Mouse (Mus musculus) neural tube, embryonic 14.5 days (tissue): Measurements from ENCODE around the gene Nobox. TPM values are rescaled to one million over a fixed set of nuclear protein-coding genes. Genes with fewer than 3 reads are reported as not detected.

Source experiments
- ATAC-seq: fragments of 200-750 bp; cut with Nextera tagmentation; 2 replicates; pipeline ENCODE4 v1.8.0; 2017; ENCODE audit warnings: low read depth, mild to moderate bottlenecking, moderate TSS enrichment, moderate library complexity
- H3K27ac ChIP-seq: fragments of 300-500 bp; sonication (generic); 2 replicates; pipeline ENCODE4 v1.5.1; 2014; ENCODE audit warnings: low read depth, mild to moderate bottlenecking, control low read depth, low read length, moderate library complexity, mixed read lengths
- H3K27me3 ChIP-seq: fragments of 300-500 bp; sonication (generic); 2 replicates; pipeline ENCODE4 v1.6.1; 2014; ENCODE audit warnings: low read length; ENCODE audit not compliant: control insufficient read depth, insufficient read depth
- H3K36me3 ChIP-seq: fragments of 300-500 bp; sonication (generic); 2 replicates; pipeline ENCODE4 v1.6.1; 2014; ENCODE audit warnings: low read length, mixed read lengths; ENCODE audit not compliant: control insufficient read depth, insufficient read depth
- H3K4me1 ChIP-seq: fragments of 300-500 bp; sonication (generic); 2 replicates; pipeline ENCODE4 v1.6.1; 2014; ENCODE audit warnings: low read length; ENCODE audit not compliant: control insufficient read depth, insufficient read depth
- H3K4me2 ChIP-seq: fragments of 300-500 bp; sonication (generic); 2 replicates; pipeline ENCODE4 v1.6.1; 2014; ENCODE audit warnings: mild to moderate bottlenecking, low read depth, low read length, control low read depth
- H3K4me3 ChIP-seq: fragments of 300-500 bp; sonication (generic); 2 replicates; pipeline ENCODE4 v1.5.1; 2014; ENCODE audit warnings: low read depth, low read length, control low read depth, mixed read lengths
- H3K9ac ChIP-seq: fragments of 300-500 bp; sonication (generic); replicated peaks from 2 replicates; pipeline ENCODE4 v1.6.1; 2014; ENCODE audit warnings: low read depth, mild to moderate bottlenecking, control low read depth, low read length, mixed read lengths
- H3K9me3 ChIP-seq: fragments of 300-500 bp; sonication (generic); 2 replicates; pipeline ENCODE4 v1.6.1; 2016; ENCODE audit warnings: low read length; ENCODE audit not compliant: control insufficient read depth
- WGBS: fragments of 180-500 bp; shearing (Covaris S2); extraction: QIAGEN DNeasy Blood & Tissue Kit; methylation state at CpG from one replicate; pipeline ENCODE4 v1.1.7; 2014; 5-methylcytosine and 5-hydroxymethylcytosine counted together
- polyA plus RNA-seq: library from polyadenylated mRNA; unstranded; fragments of >200 nt; fragmentation: Nextera tagmentation; extraction: Ambion mirVana; gene quantifications from 2 replicates; pipeline ENCODE4 v1.2.1, GENCODE M21; 2014

Nobox gene
- polyA plus RNA-seq, 1 experiment from 2014 or later = not detected

DNA sequence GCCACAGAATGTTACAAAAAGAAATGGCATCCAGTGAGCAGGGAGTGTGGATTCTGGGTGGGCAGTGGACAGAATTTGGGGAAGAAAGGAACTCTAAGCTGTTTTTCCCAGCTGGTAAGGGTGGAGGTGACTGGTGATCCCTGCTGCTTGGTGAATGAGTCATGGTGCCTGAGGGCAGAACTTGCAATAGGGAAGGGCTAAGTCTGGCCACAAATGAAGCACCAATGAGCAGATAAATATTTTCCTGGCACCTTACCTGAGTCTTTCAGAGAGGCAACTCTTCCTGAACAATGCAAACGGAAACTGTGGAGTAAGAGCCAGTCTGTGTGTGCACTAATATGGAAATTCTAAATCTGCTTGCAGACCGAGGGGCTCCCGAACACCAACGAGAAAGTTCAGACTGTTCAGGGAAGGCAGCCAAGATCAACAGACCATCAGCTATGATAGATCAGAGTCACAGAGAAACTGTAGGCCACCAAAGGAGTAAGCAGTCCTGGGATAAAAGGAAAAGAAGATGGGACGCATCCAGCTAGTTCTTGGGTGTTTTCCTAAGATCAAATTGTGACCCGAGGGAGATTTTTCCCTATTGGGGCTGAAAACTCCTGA, 16.8 kb downstream of the Nobox start:
- no peak overlapping the region for H3K4me3 ChIP-seq
- WGBS = 80% methylated on average over 6 of the region's 6 CpGs
- H3K4me2 ChIP-seq = no peak overlapping the region
- H3K27me3 ChIP-seq = no peaks in the 10 kb centered on the region
- no peaks in the 10 kb centered on the region for H3K9me3 ChIP-seq
- no peak for ATAC-seq
- H3K27ac ChIP-seq = no peak overlapping the region
- no peak overlapping the region for H3K9ac ChIP-seq
- H3K36me3 ChIP-seq = no peaks in the 10 kb centered on the region
- no peaks in the 10 kb centered on the region for H3K4me1 ChIP-seq

DNA sequence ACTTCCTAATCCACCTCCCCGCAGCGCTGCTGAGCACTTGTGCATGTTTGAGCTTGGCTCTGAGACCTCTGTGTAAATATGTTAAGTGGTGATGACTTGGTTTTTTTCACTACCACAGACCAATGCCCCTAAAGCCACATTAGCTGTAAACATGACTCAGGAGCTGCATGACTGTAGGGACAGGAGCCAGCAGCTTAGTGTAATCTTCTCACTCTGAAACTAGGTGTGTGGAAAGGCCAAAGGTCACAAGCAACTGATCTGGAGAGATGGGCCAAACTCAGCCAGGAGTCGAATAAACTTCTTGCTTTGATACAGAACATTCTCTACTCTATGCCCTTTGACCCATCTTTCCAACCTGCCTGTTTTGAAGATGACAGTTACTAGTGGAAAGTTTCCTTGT, 17.3 kb downstream of the Nobox start:
- H3K27ac ChIP-seq = no peak overlapping the region

DNA sequence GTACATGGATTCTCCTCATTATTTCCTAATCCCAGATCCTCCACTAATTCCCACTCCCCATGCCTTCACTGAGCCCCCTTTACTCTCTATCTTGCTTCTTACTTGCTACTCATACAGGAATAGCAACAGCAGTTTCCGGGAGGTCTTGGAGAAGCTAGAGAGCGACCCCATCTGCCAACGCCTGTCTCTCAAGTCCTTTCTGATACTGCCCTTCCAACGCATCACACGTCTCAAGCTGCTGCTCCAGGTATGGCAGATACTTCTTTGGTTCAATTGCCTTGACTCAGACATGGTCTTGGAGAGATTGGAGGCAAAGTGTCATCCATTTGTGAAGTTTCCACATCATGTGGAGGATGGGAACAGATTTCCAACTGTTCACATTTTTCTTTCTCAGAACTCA, 28.9 kb downstream of the Nobox start:
- no peaks in the 10 kb centered on the region for H3K4me1 ChIP-seq
- 95% methylated on average over 5 of the region's 5 CpGs for WGBS
- no peak overlapping the region for H3K27ac ChIP-seq
- no peak for ATAC-seq
- no peaks in the 10 kb centered on the region for H3K9me3 ChIP-seq
- H3K9ac ChIP-seq = no peak overlapping the region
- H3K27me3 ChIP-seq = no peaks in the 10 kb centered on the region
- H3K4me3 ChIP-seq = no peak overlapping the region
- no peaks in the 10 kb centered on the region for H3K36me3 ChIP-seq
- H3K4me2 ChIP-seq = no peak overlapping the region

More for the DNA sequence above, 17.3 kb downstream of the Nobox start:
- no peak overlapping the region for H3K9ac ChIP-seq
- no peaks in the 10 kb centered on the region for H3K4me1 ChIP-seq
- no peak for ATAC-seq
- no peak overlapping the region for H3K4me2 ChIP-seq
- no peaks in the 10 kb centered on the region for H3K9me3 ChIP-seq
- no peak overlapping the region for H3K4me3 ChIP-seq
- WGBS = 83% methylated on average over 3 of the region's 3 CpGs
- H3K36me3 ChIP-seq = no peaks in the 10 kb centered on the region
- H3K27me3 ChIP-seq = no peaks in the 10 kb centered on the region

DNA sequence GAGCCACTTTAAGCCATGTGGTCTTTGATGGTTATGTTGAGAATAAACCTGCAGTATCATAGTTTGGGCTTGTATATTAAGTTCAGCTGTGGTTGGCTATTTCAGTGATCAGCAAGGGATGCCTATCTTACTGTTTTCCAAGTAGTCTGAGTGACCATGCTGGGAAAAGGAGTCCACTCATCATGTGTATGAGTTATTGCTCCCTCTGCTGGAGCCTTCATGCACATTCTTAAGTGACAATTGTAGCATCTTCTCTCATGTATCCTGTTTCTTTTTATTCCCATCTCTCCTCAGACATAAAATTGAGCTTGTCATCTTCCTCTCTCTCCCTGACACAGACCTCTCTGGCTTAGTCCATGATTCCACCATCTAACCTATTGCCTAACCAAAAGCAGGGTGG, 31.1 kb downstream of the Nobox start:
- Histone ChIP-seq H3K9me3 (no peaks in the 10 kb centered on the region), H3K27me3 (no peaks in the 10 kb centered on the region), H3K9ac (no peak overlapping the region), H3K36me3 (no peaks in the 10 kb centered on the region), H3K4me1 (no peaks in the 10 kb centered on the region), H3K27ac (no peak overlapping the region), H3K4me3 (no peak overlapping the region), H3K4me2 (no peak overlapping the region)
- ATAC-seq = no peak

DNA sequence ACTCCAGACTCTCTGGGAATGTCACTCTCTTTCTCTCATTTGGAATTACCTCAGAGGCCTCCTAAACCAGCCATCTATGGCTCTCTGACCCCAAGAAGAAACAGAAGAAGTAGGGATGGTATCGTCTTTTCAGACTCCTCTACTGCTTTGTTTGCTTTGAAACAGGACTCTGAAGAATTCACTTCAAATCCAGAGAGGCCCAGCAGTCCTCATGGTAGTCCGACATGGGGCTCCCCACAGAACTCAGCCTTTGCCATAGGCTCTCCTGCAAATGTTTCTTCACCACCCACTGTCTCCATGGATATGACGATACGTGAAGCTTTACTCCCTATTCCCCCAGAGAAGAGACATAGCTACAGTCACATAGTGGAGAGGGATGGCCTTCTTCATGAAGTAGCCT, 35.2 kb downstream of the Nobox start:
- ATAC-seq = no peak
- 87% methylated on average over 4 of the region's 4 CpGs for WGBS
- no peak overlapping the region for H3K27ac ChIP-seq
- H3K27me3 ChIP-seq = no peaks in the 10 kb centered on the region
- H3K9ac ChIP-seq = no peak overlapping the region
- H3K4me1 ChIP-seq = no peaks in the 10 kb centered on the region
- no peaks in the 10 kb centered on the region for H3K36me3 ChIP-seq
- H3K4me2 ChIP-seq = no peak overlapping the region
- H3K9me3 ChIP-seq = no peaks in the 10 kb centered on the region
- no peak overlapping the region for H3K4me3 ChIP-seq

DNA sequence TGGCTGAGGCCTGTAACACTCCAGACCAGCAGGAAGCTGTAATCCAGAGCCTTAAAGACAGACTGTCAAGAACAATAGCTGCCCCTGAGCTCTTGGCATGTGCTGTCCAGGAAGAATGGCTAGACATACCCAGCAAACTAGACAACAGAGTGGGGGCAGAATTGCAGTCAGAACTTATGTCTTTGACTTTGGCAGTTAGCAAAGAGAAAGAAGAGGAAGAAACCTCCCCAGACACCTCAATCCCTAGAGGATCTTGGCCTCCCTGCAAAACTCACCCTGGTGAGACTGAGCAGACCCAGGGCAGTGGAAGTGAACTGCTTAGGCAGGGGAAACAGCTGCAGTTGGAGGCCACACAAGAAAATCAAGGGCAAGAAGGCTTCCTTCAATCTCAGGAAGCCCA, 36.8 kb downstream of the Nobox start:
- Histone ChIP-seq H3K9me3 (no peaks in the 10 kb centered on the region), H3K27ac (no peak overlapping the region), H3K4me3 (no peak overlapping the region), H3K36me3 (no peaks in the 10 kb centered on the region), H3K4me2 (no peak overlapping the region), H3K27me3 (no peaks in the 10 kb centered on the region; the same call in 1 of the 2 replicates), H3K9ac (no peak overlapping the region), H3K4me1 (no peaks in the 10 kb centered on the region)
- ATAC-seq = no peak

DNA sequence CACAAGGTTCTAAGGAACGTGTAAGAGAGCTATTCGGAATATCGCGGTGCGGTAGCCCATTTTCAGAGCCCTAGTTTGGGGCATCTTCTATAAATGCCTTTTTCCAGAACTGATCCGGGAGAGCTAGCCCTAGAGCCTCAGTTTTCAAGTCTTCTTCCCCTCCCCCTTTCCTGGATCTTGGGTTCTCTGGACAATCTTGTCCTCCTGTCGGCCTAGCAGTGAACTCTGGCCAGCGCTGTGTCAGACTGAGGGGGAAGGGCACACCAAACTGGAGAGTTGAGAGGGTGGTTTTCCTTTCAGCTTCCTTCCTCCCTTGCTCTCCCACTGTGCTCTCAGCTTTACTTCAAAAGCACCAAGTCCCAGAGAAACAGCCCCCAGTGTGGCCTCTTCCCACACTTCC, 43.0 kb downstream of the Nobox start:
- 11% methylated on average over 8 of the region's 8 CpGs for WGBS
- no peak; the same call in 1 of the 2 replicates for ATAC-seq
- Histone ChIP-seq H3K36me3 (no peaks in the 10 kb centered on the region), H3K9ac (no peak overlapping the region), H3K4me3 (peak overlapping the region; percentile 43; the same call in 1 of the 2 replicates), H3K27ac (no peak overlapping the region), H3K9me3 (no peaks in the 10 kb centered on the region), H3K27me3 (peaks cover 8% of the 10 kb centered on the region; the same call in 1 of the 2 replicates), H3K4me2 (peak overlapping the region; percentile 80; the same call in 1 of the 2 replicates), H3K4me1 (peaks cover 3% of the 10 kb centered on the region; the same call in 1 of the 2 replicates)

DNA sequence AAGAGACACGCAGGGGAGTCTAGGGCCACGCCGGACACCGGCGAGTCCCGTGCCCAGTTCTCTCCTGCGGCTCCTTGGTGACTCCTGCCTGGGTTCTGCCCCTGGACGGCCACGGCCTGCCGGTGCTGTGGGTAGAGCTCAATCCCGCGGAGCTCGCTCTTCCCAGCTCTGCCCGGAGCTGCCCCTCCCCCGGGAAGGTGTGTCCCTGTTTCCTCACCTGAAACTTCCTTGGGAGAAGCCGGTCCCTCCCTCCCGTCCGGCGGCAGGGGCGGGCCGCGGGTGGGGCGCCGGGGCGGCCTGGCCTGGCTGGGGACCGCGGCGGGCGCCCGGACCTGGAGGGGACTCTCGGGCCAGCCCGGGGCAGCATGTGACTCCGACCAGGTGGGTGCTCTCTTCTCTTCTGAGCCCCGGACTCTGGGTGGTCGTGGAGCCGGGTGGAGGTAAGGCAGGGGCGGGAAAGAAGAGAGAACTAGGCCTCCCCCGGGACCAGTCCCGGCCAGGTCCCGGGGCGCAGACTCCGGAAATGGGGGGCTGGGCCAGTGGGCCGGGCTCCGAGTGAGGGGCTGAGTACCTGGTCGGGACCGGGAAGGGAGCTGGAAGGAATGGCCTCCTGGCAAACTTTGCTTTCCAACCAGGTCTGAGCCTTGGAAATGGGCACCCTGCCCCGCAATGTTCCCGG, 43.9 kb downstream of the Nobox start, which contains the start of gene Arhgef5:
Gene Arhgef5 (plus strand): TSS at position 220 of the 679 bp plus-strand sequence.
- H3K27ac ChIP-seq = no peak within 1 kb of the TSS

DNA sequence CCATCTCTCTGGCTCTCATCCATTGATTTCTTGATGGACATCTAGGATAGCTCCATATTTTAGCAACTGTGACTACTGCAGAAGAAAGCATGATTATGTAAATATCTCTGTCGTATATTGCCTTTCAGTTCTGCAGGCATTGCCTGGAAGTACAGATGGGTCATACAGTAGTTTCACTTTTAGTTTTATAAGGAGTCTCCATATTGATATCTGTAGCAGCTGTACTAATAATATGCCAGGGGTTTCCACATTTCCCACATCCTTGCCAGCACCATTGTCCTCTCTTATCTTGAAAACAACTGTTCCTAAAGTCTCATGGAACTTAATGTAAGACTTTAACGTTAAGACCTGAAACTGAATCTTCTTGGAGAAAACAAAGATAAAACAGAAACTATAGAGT, 48.6 kb downstream of the Nobox start:
- no peaks in the 10 kb centered on the region for H3K9me3 ChIP-seq
- H3K27me3 ChIP-seq = 0 out of 2 replicates have a peak, but pooled peaks cover 4% of the 10 kb centered on the region
- no peak overlapping the region for H3K4me3 ChIP-seq
- no peak overlapping the region for H3K9ac ChIP-seq
- H3K27ac ChIP-seq = no peak overlapping the region
- H3K4me2 ChIP-seq = no peak overlapping the region
- ATAC-seq = no peak
- H3K4me1 ChIP-seq = peaks cover 3% of the 10 kb centered on the region; the same call in 1 of the 2 replicates
- H3K36me3 ChIP-seq = no peaks in the 10 kb centered on the region
- 77% methylated on average over 2 of the region's 2 CpGs for WGBS

More for the DNA sequence above, 43.9 kb downstream of the Nobox start, which contains the start of gene Arhgef5:
- Histone ChIP-seq H3K27me3 (peaks cover 8% of the 10 kb centered on the region; the same call in 1 of the 2 replicates), H3K4me1 (peaks cover 3% of the 10 kb centered on the region; the same call in 1 of the 2 replicates), H3K9me3 (no peaks in the 10 kb centered on the region), H3K4me2 (peak within 1 kb of the TSS; percentile 80), H3K4me3 (peak within 1 kb of the TSS; percentile 43), H3K9ac (peak within 1 kb of the TSS; percentile 46), H3K36me3 (no peaks in the 10 kb centered on the region)
- 1% methylated on average over 48 of the region's 48 CpGs for WGBS
- peak; percentile 79 for ATAC-seq
